In genomic region chr14:32894341-32894853, GRCm38 (mm10) we compare ENCODE assay signal across 10 mouse cellular contexts. TPM values are rescaled to one million over a fixed set of nuclear protein-coding genes. Genes with fewer than 3 reads are reported as not detected.
A peak's percentile ranks its signal among the peaks of the same experiment; 100 is the strongest.
DNase-seq lines count a peak whose midpoint lies in the region; ATAC-seq and TF ChIP-seq lines count a peak whose summit lies in the region.
"Had no signal": no experiment of that assay in that cellular context is flagged by ENCODE, and none has a peak within 500 bp of the region (broad histone marks: within the 10 kb centered on the region; RNA-seq: fewer than 3 reads in every experiment).

No protein-coding gene starts in this region.

- no peak overlapping the region for H3K4me2 ChIP-seq in intestine, embryonic 15.5 days (replicated peaks)
- no peak overlapping the region for H3K4me2 ChIP-seq in intestine, embryonic 16.5 days (ENCODE audit: low read depth, low read length)

- no peak for TF ChIP-seq POLR2A in lung, adult 2 months (IDR thresholded peaks at IDR 0.05; ENCODE audit: borderline replicate concordance, extremely low read depth, low read depth, low read length)

- no peaks in the 10 kb centered on the region for H3K9me3 ChIP-seq in intestine, embryonic 15.5 days
- no peaks in the 10 kb centered on the region for H3K9me3 ChIP-seq in intestine, embryonic 16.5 days (ENCODE audit: control insufficient read depth, low read length)

- H3K27ac ChIP-seq in intestine, embryonic 15.5 days = peak overlapping the region; percentile 48; the same call in 1 of the 2 replicates
- H3K27ac ChIP-seq in intestine, embryonic 16.5 days (ENCODE audit: low read length) = no peak overlapping the region
- H3K27ac ChIP-seq: liver, embryonic 14.5 days had no signal

- no peak overlapping the region for H3K4me3 ChIP-seq in intestine, embryonic 15.5 days (replicated peaks)
- no peak overlapping the region for H3K4me3 ChIP-seq in intestine, embryonic 16.5 days (ENCODE audit: low read length)
- no peak overlapping the region for H3K4me3 ChIP-seq in lung, adult 2 months (replicated peaks; ENCODE audit: extremely low read depth, low read depth, low read length)

- 0 out of 2 replicates have a peak, but pooled peaks cover 3% of the 10 kb centered on the region for H3K4me1 ChIP-seq in intestine, embryonic 15.5 days (replicated peaks)
- peaks cover under 1% of the 10 kb centered on the region; the same call in 1 of the 2 replicates for H3K4me1 ChIP-seq in intestine, embryonic 16.5 days (ENCODE audit: control insufficient read depth, insufficient read depth, low read length)
- H3K4me1 ChIP-seq in lung, adult 2 months (ENCODE audit: control insufficient read depth, insufficient read depth, low read length) = peaks cover 4% of the 10 kb centered on the region

- no peak overlapping the region for H3K9ac ChIP-seq in intestine, embryonic 15.5 days
- no peak overlapping the region for H3K9ac ChIP-seq in intestine, embryonic 16.5 days (ENCODE audit: low read depth, low read length)
- H3K9ac ChIP-seq: liver, embryonic 14.5 days had no signal

- DNase-seq in adrenal gland, postnatal 25 days = peak; percentile 51
- peak; percentile 40 to 62 for DNase-seq in gastrocnemius, adult 8-10 months (ENCODE audit: low spot score in 2 of 2)
- DNase-seq in lung, adult 2 months = peak; percentile 23
- DNase-seq in right cerebral cortex, adult 18-20 months = no peak
- DNase-seq in thymus, postnatal 4 days = no peak
- DNase-seq in spleen, postnatal 36 days (ENCODE audit: low spot score in 2 of 2) = no peak

- H3K36me3 ChIP-seq in intestine, embryonic 15.5 days = no peaks in the 10 kb centered on the region
- H3K36me3 ChIP-seq in intestine, embryonic 16.5 days (ENCODE audit: control insufficient read depth, insufficient read depth, low read length) = no peaks in the 10 kb centered on the region

- no peak for ATAC-seq in intestine, embryonic 15.5 days
- ATAC-seq in intestine, embryonic 16.5 days = no peak

- no peaks in the 10 kb centered on the region for H3K27me3 ChIP-seq in intestine, embryonic 15.5 days (replicated peaks)
- H3K27me3 ChIP-seq in intestine, embryonic 16.5 days (replicated peaks; ENCODE audit: control insufficient read depth, insufficient read depth, low read length) = no peaks in the 10 kb centered on the region

- no peak for TF ChIP-seq CTCF in lung, adult 2 months (IDR thresholded peaks at IDR 0.05; ENCODE audit: insufficient read depth, low read length)

- WGBS in intestine, embryonic 15.5 days = 72% methylated on average over 4 of the region's 4 CpGs
- WGBS in intestine, embryonic 16.5 days = 80% methylated on average over 4 of the region's 4 CpGs
- 62% methylated on average over 4 of the region's 4 CpGs for WGBS in lung, adult 2 months

RNA-seq across cellular contexts. Expression of gene Vstm4, which starts 37.8 kb away (rescaled TPM):
- polyA plus RNA-seq in intestine, embryonic 15.5 days (2015; fragmentation: Nextera tagmentation; extraction: Ambion mirVana) = 25.2 and 26.7 TPM in 2 replicates
- polyA plus RNA-seq in intestine, embryonic 16.5 days (2015; fragmentation: Nextera tagmentation; extraction: Ambion mirVana) = 26.6 and 28.3 TPM in 2 replicates
- total RNA-seq in adrenal gland, postnatal 25 days (2021) = 12.2 and 16.3 TPM in 2 replicates
- 1 to 10 TPM; 1.5 to 3.6 (median 2.1) TPM for total RNA-seq in gastrocnemius, adult 8-10 months (2022)
- 11.2 and 12.1 TPM in 2 replicates for polyA plus RNA-seq in lung, adult 2 months (2012; rRNA removed)
- total RNA-seq: CH12.LX had no signal

Comparison
In these comparisons a context has a peak if more than half of its experiments do, and no peak if none do; other contexts are left out.
1. DNase-seq: peak in adrenal gland, postnatal 25 days (single experiment), gastrocnemius, adult 8-10 months (2 of 2) and lung, adult 2 months (single experiment); none in right cerebral cortex, adult 18-20 months (single experiment), thymus, postnatal 4 days (single experiment) and spleen, postnatal 36 days (0 of 2).